Mouse (Mus musculus) liver (tissue): ENCODE measurements at regions not wholly inside any gene's neighbourhood (a gene's known extent, or its start where the extent isn't known, plus 50 kb on each side); places are given as distances from the start of the nearest gene placed in this dataset.

Experiments
- DNase-seq: peaks from one replicate; pipeline ENCODE4 v3.0.0-alpha.2; 2020; ENCODE audit warnings: mixed read lengths

DNA sequence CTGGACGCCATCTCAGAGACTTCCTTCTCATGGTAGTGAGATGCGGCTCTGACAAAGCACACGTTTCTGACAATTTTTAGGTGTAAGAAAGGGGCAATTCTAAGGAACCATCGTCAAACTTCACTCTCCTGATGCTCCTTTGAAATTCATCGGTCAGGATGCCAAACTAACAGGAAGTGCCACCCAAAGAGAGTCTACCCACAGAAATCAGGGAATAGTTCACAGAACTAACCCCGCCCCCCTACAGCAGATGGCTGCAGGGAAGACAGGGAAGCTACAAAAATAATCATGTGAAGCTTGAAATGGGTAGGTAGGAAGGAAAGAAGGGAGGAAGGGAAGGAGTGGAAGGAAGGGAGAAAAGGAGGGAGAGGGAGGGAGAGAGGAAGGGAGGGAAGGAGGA is 240.1 kb upstream of the Eif4g2 start:
- DNase-seq = no peak

DNA sequence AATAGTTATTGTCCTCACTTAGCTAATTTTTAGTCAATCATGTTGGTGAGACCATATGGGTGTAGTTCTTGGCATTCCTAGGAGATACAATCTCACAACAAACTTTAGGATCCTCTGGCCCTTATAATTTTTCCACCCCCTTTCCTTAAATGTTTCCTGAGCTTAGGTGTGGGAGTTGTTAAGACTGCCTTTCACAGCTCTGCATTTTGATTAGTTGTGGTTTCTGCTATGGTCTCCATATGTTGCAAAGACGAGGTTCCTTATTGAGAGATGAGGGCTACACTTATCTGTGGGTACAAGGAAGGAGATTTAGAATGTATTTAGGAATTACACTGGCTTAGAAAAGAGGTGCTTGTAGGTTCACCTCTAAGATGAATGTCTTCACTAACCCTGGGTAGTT is 237.1 kb upstream of the Eif4g2 start:
- no peak for DNase-seq

DNA sequence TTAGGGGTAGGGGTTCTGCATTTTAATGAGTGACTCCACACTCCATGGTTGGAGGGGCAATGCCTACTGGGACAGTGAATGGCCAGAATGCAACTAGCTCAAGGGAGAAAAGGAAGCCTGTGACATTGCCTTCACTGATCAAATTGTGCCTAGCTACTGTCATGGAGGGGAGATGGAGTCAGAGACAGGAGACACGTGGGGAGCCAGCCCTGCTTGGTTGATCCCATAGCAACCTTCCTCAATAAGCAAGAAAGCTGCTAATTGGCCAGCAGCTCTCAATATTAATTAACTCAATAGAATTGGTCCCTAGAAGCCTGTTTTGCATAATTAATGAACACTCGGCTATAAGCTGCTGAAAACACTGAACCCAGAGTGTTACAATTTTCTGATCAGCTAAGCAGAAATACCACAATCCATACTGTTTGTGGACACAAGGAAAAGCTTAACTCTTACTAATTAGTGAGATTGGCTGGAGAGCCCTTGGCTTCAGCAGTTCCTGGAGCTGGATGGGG is 233.7 kb upstream of the Eif4g2 start:
- DNase-seq = no peak

DNA sequence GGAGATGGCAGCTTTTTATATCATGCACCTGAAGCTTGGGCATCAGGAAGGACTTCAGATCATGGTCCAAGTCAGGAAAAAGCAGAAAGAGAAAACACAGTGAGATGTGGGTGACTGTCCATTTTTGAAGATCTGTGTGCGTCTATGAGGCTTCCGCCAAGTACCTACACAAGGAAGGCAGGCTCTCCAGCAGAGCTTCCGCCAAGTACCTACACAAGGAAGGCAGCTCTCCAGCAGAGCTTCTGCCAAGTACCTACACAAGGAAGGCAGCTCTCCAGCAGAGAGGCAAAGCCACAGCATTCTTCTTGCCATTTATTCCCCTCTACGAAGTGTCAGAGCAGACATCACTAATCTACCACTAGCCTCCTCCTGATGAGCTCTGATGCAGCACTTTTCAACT is 231.1 kb upstream of the Eif4g2 start:
- no peak for DNase-seq

DNA sequence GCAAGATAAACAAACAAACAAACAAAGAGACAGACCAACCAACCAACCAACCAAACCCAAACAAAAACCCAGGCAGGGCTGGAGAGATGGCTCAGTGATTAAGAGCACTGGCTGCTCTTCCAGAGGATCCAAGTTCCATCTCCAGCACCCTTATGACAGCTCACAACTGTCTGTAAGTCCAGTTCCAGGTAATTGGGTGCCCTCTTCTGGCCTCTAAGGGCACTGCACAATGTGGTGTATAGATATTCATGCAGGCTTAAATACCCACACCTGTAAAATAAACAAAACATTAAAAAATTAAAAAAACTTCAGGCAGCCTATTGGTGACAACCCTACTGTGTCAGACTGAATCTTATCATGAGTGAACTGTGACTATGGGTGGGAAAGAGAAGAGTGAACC is 222.4 kb upstream of the Eif4g2 start:
- DNase-seq = no peak

DNA sequence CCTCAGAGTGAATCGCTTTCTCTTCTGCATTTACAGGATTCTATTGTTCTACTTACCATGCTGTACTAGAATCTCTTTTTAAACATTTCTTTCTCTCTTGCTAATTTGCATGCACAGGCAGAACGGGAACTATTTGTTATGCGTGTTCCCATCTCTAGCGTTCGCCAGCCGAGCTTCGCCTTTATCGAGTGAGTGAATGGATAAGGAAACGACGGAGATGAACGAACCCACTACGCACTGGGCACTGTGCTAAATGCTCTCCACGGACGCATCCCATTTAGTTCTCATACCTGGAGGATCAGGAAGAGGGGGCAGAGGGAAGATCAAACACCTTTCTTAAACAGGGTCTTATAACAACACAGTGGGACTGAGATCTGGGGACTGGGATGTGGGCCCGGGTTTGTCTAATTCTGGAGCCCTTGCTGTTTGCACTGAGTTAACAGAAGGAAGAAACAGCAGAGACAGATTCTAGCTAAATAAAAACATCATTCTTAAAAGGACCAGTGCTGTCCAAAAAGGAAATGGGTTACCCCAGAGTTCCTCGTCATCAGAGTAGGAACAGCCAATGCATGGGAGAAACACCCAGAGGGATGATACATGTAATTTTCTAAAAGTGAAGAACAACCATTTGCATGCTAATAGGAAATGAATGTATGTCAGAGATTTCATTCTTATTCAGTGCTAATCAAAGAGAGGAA is 219.1 kb upstream of the Eif4g2 start:
- DNase-seq = no peak

DNA sequence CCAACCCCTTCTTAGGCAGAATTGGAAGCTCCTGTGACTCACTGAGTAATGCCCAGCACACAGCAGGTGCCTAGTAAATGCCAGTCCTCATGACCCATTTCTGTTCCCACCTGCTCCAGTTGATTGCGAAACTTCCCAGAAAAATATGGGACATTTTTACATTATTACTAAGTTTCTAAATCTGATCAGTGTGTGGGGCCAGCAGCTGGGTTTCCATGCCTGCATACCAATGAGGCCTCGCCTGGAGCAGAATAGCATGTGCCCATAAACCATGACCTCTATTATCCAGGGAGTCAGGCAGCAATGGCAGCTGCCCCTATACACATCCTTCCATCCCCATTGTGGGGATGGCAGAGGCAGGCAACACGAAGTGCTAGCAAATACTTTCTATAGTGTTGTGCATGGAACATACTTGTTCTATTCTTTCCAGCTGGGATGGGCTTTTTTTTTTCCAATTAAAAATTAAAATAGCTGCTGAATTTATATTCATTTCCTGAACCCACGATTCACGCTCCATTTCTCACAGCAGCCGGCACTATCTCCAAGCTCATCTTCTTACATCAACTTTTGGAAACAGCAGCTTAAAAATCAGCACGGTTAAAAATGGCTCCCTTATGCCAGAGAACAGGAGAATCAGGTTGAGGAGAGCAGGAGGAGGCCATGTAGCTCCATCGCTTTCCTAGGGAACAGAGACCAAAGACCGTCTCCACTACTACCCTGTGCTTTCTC is 214.5 kb upstream of the Eif4g2 start:
- no peak for DNase-seq

DNA sequence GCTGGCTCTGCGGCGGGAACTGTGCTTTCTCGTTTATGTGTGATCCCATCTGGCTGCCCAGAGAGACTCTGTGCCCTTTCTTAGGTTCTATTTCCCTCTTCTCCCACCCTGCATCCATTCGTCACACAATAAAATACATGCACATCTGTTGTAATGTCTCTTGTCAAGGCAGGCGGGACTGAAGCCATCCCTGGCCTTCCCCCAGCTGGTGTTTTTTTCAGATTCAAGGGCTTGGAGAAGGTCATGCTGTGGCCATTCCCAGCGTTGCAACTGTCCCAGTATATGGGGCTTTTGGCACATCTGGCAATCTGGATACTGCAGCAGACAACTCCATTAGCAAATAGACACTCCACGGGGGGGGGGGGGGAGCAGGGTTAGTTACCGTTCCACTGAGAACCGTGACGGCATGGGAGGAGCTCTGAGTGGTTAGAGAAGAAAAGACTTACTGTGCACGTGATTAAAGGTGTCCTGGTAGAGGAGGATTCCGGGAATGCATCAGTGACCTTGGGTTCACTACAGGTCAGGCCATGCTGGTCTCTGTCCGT is 200.7 kb upstream of the Eif4g2 start:
- DNase-seq = no peak

DNA sequence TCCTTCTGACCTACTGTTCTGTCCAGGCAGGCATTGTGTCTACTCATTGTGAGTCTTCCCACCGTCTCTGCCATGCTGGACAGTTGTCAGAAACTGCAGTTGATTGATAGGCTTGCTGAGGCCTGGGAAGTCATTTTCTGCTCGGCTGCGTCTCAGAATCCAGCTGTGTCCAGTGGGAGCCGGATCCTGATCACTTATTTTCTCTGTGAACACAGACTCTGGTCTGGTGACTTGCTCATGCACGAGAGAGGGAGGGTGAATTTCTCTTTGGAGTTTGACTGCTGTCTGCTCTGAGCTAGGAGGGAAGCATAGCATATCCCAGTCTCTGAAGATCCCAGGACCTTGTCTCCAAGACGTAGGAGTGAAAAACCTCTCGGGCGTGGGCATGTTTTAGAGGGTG is 199.5 kb upstream of the Eif4g2 start:
- no peak for DNase-seq

DNA sequence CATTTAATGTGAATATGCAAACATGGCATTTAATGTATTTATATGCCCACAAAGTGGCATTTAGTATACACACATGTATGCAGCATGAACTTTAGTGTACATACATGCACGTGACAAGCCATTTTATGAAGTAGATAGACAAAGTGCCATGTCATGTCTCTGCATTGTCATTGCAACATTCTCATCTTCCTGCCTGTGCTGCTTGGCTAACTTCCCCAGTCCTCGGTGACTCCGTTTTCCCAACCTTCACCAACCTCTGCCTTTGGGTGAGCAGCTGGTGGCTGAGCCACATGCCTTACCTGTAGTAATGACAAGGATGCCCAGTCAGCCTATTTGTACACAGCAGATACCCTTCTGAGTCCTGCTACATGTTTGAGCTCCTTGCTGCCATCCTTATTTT is 194.9 kb upstream of the Eif4g2 start:
- no peak for DNase-seq

DNA sequence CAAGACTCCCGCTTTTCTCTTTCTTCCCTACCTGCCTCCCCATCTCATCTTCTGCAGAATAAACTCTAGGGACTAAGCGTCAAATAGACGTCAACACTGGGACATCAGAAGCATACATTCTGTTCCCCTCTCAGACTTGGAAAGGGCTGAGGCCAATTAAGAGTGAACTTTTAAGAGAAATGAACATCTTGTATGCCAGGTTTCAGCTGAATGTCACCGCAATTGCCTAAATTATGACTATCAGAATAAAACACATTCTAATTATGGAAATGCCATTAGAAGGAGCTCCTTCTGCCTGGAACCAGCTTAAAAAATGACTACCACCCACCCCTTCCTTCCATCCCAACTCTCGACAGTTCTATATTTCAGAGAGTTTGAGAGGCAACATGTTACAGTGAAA is 191.0 kb upstream of the Eif4g2 start:
- DNase-seq = no peak

DNA sequence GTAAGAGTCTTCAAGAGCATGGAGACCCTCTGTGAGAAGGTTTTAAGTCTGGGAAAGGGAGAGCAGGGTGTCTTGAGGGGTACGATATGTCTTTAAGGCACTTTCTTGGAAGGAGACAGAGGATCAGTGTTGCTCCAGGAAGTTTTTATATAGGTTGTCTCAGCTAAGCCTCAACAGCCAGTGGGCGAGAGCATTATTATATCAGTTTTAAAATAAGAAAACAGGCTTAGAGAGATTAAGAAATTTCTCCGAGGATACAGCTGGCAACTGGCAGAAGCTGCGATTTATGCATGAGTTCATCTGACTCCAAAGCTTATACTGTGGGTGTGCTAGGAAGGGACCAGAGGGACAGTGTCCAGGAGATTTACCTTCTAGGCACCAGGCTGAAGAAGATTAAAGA is 188.0 kb upstream of the Eif4g2 start:
- no peak for DNase-seq

DNA sequence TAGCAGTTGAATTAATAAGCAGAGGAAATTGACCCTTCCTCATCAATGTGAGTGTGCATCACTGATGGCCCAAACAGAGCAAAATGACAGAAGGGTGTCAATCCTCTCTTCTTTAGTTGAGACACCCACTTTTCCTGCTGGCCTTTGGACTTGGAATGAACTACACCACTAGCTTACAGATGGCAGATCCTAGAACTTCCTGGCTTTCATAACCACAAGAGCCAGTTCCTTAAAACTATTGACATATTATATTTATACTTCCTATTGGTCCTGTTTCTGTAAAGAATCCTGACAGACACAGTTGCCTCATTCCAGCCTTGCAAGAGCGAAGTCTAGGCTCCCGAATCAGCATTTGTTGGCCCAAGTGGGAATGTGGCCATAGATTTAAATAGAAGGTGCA is 185.4 kb upstream of the Eif4g2 start:
- DNase-seq = no peak

DNA sequence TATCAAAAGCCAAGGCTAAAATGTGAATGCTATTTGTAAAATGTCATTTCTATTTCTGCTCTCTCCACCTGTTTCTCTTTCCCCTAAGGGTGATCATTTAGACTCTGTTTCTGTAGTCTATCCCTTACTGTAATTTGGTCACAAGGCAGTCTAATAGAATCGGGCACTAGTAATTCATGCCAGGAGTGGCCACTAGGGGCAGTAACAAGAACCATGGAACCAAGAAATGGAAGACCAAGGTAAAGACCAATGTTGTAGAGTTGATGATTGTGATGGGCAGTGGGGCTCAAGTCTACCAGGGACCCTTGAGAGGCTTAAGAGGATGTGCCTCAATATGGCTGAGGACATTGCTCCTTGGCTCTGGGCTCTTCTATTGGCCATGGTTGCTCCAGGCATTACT is 180.5 kb upstream of the Eif4g2 start:
- DNase-seq = no peak

DNA sequence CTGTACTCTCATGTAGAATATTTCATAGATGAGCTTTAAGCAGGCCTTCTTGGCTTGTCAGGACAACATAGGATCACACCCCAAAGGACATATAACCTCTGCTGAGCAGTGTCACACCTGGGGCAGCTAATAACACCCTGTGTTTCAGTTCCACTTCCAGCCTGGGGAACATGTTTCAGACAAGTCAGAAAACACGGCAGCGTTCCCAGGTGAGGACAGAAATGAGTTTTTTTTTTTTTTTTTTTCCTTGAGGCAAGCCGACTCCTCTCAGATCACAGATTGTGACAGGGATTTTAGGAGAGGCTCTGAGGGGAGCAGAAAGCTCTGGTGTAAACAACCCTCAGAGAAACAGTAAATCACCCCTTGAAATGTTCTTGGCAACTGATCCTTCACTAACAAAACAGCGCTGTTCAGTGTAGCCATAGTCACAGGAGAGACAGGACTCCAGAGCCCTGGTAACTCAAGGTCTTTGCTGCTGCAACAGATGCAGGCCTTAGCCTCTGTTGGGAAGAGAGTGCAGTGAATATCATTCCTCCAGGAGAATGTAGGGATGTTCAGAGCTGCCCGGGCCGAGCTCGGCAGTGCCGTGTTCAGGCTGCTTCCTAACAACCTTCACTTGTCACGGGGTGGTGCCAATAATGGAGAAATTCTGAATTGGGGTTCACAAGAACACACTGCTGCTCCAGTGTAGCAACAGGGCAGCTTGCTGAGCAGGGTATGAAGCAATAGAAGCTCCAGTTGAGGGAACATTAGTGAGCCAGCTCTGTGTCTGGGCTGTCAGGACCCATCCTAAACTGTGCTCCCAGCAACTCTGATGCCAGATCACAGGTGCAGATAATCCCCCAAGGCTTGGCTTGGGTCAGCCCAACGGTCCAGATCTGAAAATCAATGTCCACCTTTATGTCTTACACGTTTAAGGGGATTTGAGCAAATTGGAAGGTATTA is 177.1 kb upstream of the Eif4g2 start:
- no peak for DNase-seq

DNA sequence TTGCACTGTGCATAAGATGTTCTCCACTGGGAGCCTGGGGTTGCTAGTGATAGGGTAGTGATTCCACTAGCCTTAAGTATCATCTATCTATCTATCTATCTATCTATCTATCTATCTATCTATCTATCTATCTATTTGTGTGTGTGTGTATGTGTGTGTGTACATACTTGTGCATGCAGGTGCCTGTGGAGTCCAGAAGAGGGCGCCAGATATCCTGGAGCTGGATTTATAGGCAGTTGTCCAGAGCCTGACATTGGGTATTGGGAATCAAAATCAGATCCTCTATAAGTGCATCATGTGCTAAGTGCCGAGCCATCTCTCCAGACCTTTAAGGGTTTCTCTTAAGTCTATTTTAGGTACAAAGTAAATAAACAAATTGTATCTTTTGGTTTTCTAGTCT is 175.0 kb upstream of the Eif4g2 start:
- no peak for DNase-seq

DNA sequence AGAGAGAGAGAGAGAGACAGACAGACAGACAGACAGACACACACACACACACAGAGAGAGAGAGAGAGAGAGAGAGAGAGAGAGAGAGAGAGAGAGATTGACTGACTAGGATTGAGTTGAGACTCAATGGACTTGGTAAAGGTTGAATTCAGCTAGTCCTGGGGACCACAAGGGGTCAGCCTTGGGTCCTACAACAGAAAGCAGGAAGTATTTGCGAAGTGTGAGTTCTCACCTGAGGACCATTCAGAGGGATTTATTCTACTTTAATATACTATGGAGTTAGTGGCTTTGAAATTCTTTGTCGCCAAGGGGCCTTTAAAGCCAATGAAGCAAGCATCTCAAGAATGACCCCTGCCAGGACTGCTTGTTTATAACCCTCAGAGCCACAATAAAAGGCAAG is 173.4 kb upstream of the Eif4g2 start:
- DNase-seq = no peak

DNA sequence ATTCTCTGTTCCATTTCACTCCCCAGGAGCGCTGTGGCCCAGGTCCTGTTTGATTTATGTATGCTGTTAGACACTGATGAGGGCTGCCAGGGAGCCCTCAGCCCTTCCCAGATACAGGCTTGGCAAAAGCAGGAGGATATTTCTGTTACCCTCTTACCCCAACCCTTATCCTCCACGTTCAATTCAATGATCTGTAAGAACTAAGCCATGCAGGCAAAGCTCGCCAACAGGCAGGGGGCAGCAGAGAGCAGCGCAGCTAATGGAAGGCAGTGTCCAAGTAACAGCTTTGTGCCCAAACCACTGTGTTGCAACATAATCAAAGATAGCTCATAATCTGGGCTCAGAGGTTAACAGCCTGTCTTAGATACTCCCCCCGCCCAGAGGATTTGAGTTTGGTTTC is 166.8 kb upstream of the Eif4g2 start:
- peak; percentile 76 for DNase-seq

DNA sequence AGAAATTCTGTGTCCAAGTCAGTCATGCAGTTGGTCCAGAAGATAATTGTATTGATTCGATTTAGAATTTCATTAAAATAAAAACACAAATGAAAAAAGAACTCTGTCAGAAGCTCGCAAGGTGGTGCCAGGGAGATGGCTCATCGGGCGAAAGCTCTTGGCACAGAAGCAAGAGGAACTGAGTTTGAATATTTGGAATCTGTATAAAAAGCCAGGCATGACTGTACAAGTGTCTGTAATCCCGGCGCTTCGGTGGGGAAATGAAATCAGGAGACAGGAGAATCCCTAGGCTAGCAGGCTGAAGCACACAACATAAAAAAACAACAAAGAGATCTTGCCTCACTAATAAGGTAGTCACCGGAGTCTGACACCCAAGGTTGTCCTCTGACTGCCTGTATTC is 162.7 kb upstream of the Eif4g2 start:
- DNase-seq = no peak

DNA sequence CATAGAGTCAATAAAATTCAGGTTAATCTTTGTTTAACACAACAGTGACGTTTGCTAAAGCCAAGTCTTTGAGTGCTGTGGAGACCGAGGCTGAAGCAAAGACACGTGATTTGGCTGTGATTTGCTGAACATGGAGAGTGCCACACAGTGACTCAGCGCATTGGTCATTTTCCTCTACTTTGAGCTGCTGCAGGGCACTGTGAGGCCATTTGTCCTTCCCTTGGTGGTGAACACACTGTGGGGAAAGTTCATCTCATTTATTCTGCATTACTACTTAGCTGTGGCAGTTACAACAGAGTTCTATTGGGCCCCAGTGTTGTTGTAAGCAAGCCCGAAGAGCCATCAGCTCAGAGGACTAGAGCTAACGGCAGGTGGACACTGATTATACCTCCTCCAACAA is 162.2 kb upstream of the Eif4g2 start:
- no peak for DNase-seq

DNA sequence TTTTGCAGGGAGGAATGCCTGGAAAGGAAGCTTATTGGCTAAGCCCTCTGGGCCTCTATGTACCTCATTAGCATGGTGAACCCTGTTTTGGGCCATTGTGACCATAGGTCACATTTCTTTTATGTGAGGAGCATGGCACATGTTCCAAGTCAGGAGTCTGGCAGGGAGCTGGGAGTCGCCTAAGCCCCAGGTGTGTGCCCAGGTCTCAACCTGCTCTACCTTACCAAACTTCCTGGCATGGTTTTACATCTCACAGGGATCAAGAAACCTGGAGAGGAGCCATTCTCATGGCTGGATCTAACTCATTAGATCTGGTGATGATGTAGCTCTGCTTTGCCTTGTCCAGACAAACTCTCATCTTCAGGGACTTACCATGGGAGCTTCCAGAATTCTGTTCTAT is 161.0 kb upstream of the Eif4g2 start:
- DNase-seq = no peak

DNA sequence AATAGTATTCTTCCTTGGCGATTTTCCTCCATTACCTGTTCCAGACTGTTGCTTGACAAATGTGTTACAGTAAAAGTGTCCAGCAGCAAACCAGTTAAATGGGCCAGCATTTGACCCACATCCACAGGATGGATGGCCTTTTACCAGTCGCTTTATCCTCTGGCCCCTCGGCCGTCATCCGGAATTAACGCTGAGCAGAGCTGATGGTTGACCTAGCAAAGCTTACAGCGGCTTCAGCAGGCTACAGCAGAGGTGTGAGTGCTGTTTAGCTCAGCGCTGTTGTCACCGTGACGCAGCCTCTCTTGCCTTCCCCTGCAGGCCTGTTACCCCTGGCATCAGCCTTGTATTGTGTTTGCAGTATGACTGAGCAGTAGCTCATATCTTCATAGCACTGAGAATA is 159.8 kb upstream of the Eif4g2 start:
- no peak for DNase-seq

DNA sequence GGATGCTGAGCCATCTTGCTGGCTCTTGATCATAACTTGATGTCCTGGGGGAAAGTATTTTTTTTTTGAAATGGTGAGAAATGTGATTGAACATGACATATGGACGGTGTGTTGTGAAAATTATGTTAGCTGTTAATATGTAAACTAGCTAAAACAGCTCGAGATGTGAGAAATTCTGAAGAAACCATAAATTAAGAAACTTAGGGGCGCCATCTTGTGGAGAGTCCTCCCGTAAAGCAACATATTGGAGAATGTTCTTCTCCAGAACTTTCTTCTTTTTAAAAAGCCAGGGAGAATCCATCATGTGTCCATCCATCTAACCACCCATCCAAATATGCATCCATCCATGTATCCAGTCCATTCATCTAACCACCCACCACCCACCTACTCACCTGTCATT is 158.7 kb upstream of the Eif4g2 start:
- DNase-seq = peak; percentile 10
